Mouse (Mus musculus): ENCODE results near the gene Gm10721. TPM values are rescaled to one million over a fixed set of nuclear protein-coding genes. Genes with fewer than 3 reads are reported as not detected.
"Not testable (repeated sequence)": the region's sequence is repeated elsewhere in the genome, so short reads cannot be mapped to it uniquely, and the experiment has no call there.

The Gm10721 gene
- total RNA-seq (2017), result 22.1 and 40.0 TPM in 2 replicates

- ATAC-seq (ENCODE audit: extremely low read depth, insufficient number of reproducible peaks, low FRiP score, poor library complexity, severe bottlenecking), result peak; percentile 23
Observed at GRCm38 (mm10) chr9:3012733-3013279, at the start of gene Gm10721. TSS of gene Gm10721 (plus strand) at chr9:3013140.

- ATAC-seq (ENCODE audit: extremely low read depth, insufficient number of reproducible peaks, low FRiP score, poor library complexity, severe bottlenecking), result not testable (repeated sequence)
Observed at GRCm38 (mm10) chr9:3000445-3000972, 12.4 kb upstream of the Gm10721 start, which contains the start of gene Gm10722. TSS of gene Gm10722 (plus strand) at chr9:3000922.

- not testable (repeated sequence) for ATAC-seq (ENCODE audit: extremely low read depth, insufficient number of reproducible peaks, low FRiP score, poor library complexity, severe bottlenecking)
Observed at GRCm38 (mm10) chr9:3001006-3001405, 11.9 kb upstream of the Gm10721 start.

- peak; percentile 22; the same call in 1 of the 2 replicates for ATAC-seq (ENCODE audit: extremely low read depth, insufficient number of reproducible peaks, low FRiP score, poor library complexity, severe bottlenecking)
Observed at GRCm38 (mm10) chr9:3001948-3002659, 10.8 kb upstream of the Gm10721 start.

- ATAC-seq (ENCODE audit: extremely low read depth, insufficient number of reproducible peaks, low FRiP score, poor library complexity, severe bottlenecking), result not testable (repeated sequence)
Observed at GRCm38 (mm10) chr9:3002794-3003396, 10.0 kb upstream of the Gm10721 start, which contains the start of gene Gm11168. TSS of gene Gm11168 (plus strand) at chr9:3003346.

- peak; percentile 27 for ATAC-seq (ENCODE audit: extremely low read depth, insufficient number of reproducible peaks, low FRiP score, poor library complexity, severe bottlenecking)
Observed at GRCm38 (mm10) chr9:3006179-3006578, 6.8 kb upstream of the Gm10721 start.

GRCm38 (mm10) chr9:3006636-3007035, 6.3 kb upstream of the Gm10721 start:
- ATAC-seq (ENCODE audit: extremely low read depth, insufficient number of reproducible peaks, low FRiP score, poor library complexity, severe bottlenecking), result not testable (repeated sequence)

GRCm38 (mm10) chr9:3007272-3007671, 5.7 kb upstream of the Gm10721 start:
- peak; percentile 21 for ATAC-seq (ENCODE audit: extremely low read depth, insufficient number of reproducible peaks, low FRiP score, poor library complexity, severe bottlenecking)

- peak; percentile 13 for ATAC-seq (ENCODE audit: extremely low read depth, insufficient number of reproducible peaks, low FRiP score, poor library complexity, severe bottlenecking)
Observed at GRCm38 (mm10) chr9:3009331-3009730, 3.6 kb upstream of the Gm10721 start.

GRCm38 (mm10) chr9:3012054-3012621, 802 bp upstream of the Gm10721 start:
- peak; percentile 43 for ATAC-seq (ENCODE audit: extremely low read depth, insufficient number of reproducible peaks, low FRiP score, poor library complexity, severe bottlenecking)

- not testable (repeated sequence) for ATAC-seq (ENCODE audit: extremely low read depth, insufficient number of reproducible peaks, low FRiP score, poor library complexity, severe bottlenecking)
Observed at GRCm38 (mm10) chr9:3015354-3015753, 2.4 kb downstream of the Gm10721 start, which contains the start of gene Gm10720. TSS of gene Gm10720 (plus strand) at chr9:3015654.

GRCm38 (mm10) chr9:3015896-3016295, 3.0 kb downstream of the Gm10721 start:
- not testable (repeated sequence) for ATAC-seq (ENCODE audit: extremely low read depth, insufficient number of reproducible peaks, low FRiP score, poor library complexity, severe bottlenecking)

- ATAC-seq (ENCODE audit: extremely low read depth, insufficient number of reproducible peaks, low FRiP score, poor library complexity, severe bottlenecking), result not testable (repeated sequence)
Observed at GRCm38 (mm10) chr9:3017108-3017507, 4.2 kb downstream of the Gm10721 start, which contains the start of gene Gm10719. TSS of gene Gm10719 (plus strand) at chr9:3017408.

GRCm38 (mm10) chr9:3018944-3019343, 6.0 kb downstream of the Gm10721 start:
- ATAC-seq (ENCODE audit: extremely low read depth, insufficient number of reproducible peaks, low FRiP score, poor library complexity, severe bottlenecking), result not testable (repeated sequence)

GRCm38 (mm10) chr9:3019835-3020727, 7.1 kb downstream of the Gm10721 start:
- ATAC-seq (ENCODE audit: extremely low read depth, insufficient number of reproducible peaks, low FRiP score, poor library complexity, severe bottlenecking), result peak; percentile 41

GRCm38 (mm10) chr9:3022316-3023008, 9.5 kb downstream of the Gm10721 start:
- ATAC-seq (ENCODE audit: extremely low read depth, insufficient number of reproducible peaks, low FRiP score, poor library complexity, severe bottlenecking), result not testable (repeated sequence)

- ATAC-seq (ENCODE audit: extremely low read depth, insufficient number of reproducible peaks, low FRiP score, poor library complexity, severe bottlenecking), result not testable (repeated sequence)
Observed at GRCm38 (mm10) chr9:3023312-3023984, 10.5 kb downstream of the Gm10721 start, which contains the start of gene Gm10718. TSS of gene Gm10718 (plus strand) at chr9:3023547.

All from neutrophil, adult 5-6 weeks (primary cell).